Mouse (Mus musculus): ENCODE measurements around the gene Naaladl2.

Naaladl2 gene

GRCm38 (mm10) chr3:24670500-24670899, 473.6 kb downstream of the Naaladl2 start:
- no peak for DNase-seq (ENCODE audit: low spot score)

GRCm38 (mm10) chr3:24668052-24668916, 475.8 kb downstream of the Naaladl2 start:
- peak; percentile 5 for DNase-seq (ENCODE audit: low spot score)

GRCm38 (mm10) chr3:24665408-24665807, 478.7 kb downstream of the Naaladl2 start:
- no peak for DNase-seq (ENCODE audit: low spot score)

GRCm38 (mm10) chr3:24663749-24664148, 480.3 kb downstream of the Naaladl2 start:
- DNase-seq (ENCODE audit: low spot score) = no peak

- DNase-seq (ENCODE audit: low spot score) = peak; percentile 1
Measured at GRCm38 (mm10) chr3:24630032-24630431, 514.0 kb downstream of the Naaladl2 start.

GRCm38 (mm10) chr3:24605485-24605884, 538.6 kb downstream of the Naaladl2 start:
- no peak for DNase-seq (ENCODE audit: low spot score)

- DNase-seq (ENCODE audit: low spot score) = no peak
Measured at GRCm38 (mm10) chr3:24604791-24605320, 539.2 kb downstream of the Naaladl2 start.

GRCm38 (mm10) chr3:24595447-24595846, 548.6 kb downstream of the Naaladl2 start:
- no peak for DNase-seq (ENCODE audit: low spot score)

- no peak for DNase-seq (ENCODE audit: low spot score)
Measured at GRCm38 (mm10) chr3:24556617-24557016, 587.4 kb downstream of the Naaladl2 start.

- DNase-seq (ENCODE audit: low spot score) = no peak
Measured at GRCm38 (mm10) chr3:24553701-24554100, 590.4 kb downstream of the Naaladl2 start.

- no peak for DNase-seq (ENCODE audit: low spot score)
Measured at GRCm38 (mm10) chr3:24552631-24553030, 591.4 kb downstream of the Naaladl2 start.

GRCm38 (mm10) chr3:24533775-24534458, 610.1 kb downstream of the Naaladl2 start:
- DNase-seq (ENCODE audit: low spot score) = no peak

GRCm38 (mm10) chr3:24514918-24515317, 629.1 kb downstream of the Naaladl2 start:
- DNase-seq (ENCODE audit: low spot score) = no peak

GRCm38 (mm10) chr3:24486456-24487112, 657.5 kb downstream of the Naaladl2 start:
- DNase-seq (ENCODE audit: low spot score) = no peak

- no peak for DNase-seq (ENCODE audit: low spot score)
Measured at GRCm38 (mm10) chr3:24463941-24464340, 680.1 kb downstream of the Naaladl2 start.

GRCm38 (mm10) chr3:24440621-24441020, 703.4 kb downstream of the Naaladl2 start:
- no peak for DNase-seq (ENCODE audit: low spot score)

GRCm38 (mm10) chr3:24432761-24433160, 711.3 kb downstream of the Naaladl2 start:
- no peak for DNase-seq (ENCODE audit: low spot score)

GRCm38 (mm10) chr3:24391737-24392136, 752.3 kb downstream of the Naaladl2 start:
- no peak for DNase-seq (ENCODE audit: low spot score)

GRCm38 (mm10) chr3:24391311-24391710, 752.8 kb downstream of the Naaladl2 start:
- no peak for DNase-seq (ENCODE audit: low spot score)

GRCm38 (mm10) chr3:24355010-24355409, 789.1 kb downstream of the Naaladl2 start:
- no peak for DNase-seq (ENCODE audit: low spot score)

- DNase-seq (ENCODE audit: low spot score) = no peak
Measured at GRCm38 (mm10) chr3:24321489-24322405, 822.3 kb downstream of the Naaladl2 start.
